Mouse (Mus musculus): ENCODE measurements around the gene Ccdc117.

DNA sequence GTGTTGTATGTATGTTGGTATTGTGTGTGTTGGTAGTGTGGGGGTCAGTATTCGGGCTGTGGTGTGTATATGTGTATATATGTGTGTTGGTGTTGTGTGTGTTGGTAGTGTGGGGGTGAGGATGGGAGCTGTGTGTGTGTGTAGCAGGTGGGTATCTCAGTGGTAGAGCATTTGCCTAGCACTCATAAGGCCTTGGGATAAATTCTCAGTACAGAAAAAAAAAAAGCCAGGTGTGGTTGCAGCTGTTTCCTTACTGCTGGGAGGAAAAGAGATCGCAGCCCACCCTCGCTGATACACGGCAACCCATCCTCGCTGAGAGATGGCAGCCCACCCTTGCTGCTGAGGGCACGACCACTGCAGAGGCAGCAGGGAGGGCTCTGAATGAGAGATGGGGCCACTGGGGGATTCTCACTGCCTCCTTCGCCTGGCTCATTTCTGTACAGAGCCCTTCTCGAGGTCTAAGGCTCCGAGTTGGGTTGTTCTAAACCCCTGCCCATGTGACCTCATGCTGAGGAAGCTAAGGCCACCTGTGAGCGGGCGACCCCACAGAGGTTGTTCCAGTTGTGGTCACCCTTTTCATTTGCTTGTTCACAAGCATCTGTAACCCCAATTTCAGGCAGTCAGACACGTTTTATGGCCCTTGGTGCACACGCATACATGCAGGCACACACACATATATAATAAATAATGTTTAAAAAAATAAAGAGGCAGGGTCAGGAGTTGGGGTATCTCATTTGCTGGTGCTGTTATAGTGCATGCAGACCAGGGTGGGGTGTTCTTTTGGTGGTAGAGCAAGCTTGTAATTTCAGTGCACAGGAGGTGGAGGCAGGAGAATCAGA, 40.9 kb downstream of the Ccdc117 start:
- TF ChIP-seq ZC3H11A (IDR thresholded peaks at IDR 0.05; ENCODE audit: borderline replicate concordance, low read depth, low read length) (no peak), ZNF384 (IDR thresholded peaks at IDR 0.05; ENCODE audit: low read depth, low read length) (no peak), CHD2 (IDR thresholded peaks at IDR 0.05; ENCODE audit: low read depth, low read length) (no peak), MAFK (IDR thresholded peaks at IDR 0.05; ENCODE audit: insufficient read depth, low read depth, low read length) (no peak), HCFC1 (IDR thresholded peaks at IDR 0.05; ENCODE audit: borderline replicate concordance, insufficient read depth, low read length) (no peak)

Data from ES-E14 (cell line).